In the genomic region with DNA sequence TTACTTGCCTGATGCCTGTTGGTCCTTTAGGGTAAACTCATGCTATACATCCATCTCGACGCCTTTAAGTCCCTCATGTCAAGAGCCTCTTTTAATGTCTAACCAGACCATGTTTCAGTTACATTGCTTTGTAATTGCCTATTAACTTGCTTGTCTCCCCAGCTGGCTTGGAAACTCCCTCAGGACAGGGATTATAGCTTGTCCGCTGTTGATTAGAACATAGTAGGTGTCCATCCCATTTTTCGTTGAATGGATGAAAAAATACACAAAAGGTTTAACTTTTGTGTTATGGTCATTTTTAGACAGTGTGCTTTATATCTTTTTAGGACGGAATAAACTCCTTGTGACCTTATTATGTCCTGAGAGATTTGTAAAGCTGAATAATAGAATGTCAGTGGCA, we compare ENCODE assay signal across 26 mouse cellular contexts. TPM values are rescaled to one million over a fixed set of nuclear protein-coding genes. Genes with fewer than 3 reads are reported as not detected.
A peak's percentile ranks its signal among the peaks of the same experiment; 100 is the strongest.
DNase-seq lines count a peak whose midpoint lies in the region; ATAC-seq and TF ChIP-seq lines count a peak whose summit lies in the region.
"Had no signal": no experiment of that assay in that cellular context is flagged by ENCODE, and none has a peak within 500 bp of the region (broad histone marks: within the 10 kb centered on the region; RNA-seq: fewer than 3 reads in every experiment).

No protein-coding gene starts in this region.

- no peak for TF ChIP-seq CTCF in brain, embryonic 14.5 days (IDR thresholded peaks at IDR 0.05; ENCODE audit: borderline replicate concordance, extremely low read depth, insufficient read depth, insufficient read length)

- H3K9me3 ChIP-seq in midbrain, embryonic 14.5 days (ENCODE audit: control insufficient read depth, low read length) = no peaks in the 10 kb centered on the region
- H3K9me3 ChIP-seq in midbrain, embryonic 10.5 days (replicated peaks) = no peaks in the 10 kb centered on the region
- H3K9me3 ChIP-seq: embryonic facial prominence, embryonic 13.5 days; embryonic facial prominence, embryonic 15.5 days; forebrain, embryonic 10.5 days; forebrain, embryonic 12.5 days; G1E had no signal

- DNase-seq in heart, adult 11 months = peak; percentile 51
- DNase-seq in heart, postnatal 25 days (ENCODE audit: low spot score) = no peak
- DNase-seq in midbrain, embryonic 14.5 days = peak; percentile 28
- DNase-seq in midbrain, embryonic 10.5 days (ENCODE audit: low spot score) = no peak
- DNase-seq in brain, embryonic 14.5 days (ENCODE audit: low read depth) = peak; percentile 52
- DNase-seq: adrenal gland, adult 8-10 months; adrenal gland, postnatal 14 days; adrenal gland, postnatal 36 days; B cell, adult 2 months; cerebellum, adult 11 months; cerebellum, adult 18-20 months; cerebellum, adult 8-10 months; cerebellum, adult 9-11 months; cerebellum, postnatal 36 days; embryo, embryonic 11 days had no signal

- H3K4me3 ChIP-seq in midbrain, embryonic 14.5 days (replicated peaks; ENCODE audit: low read depth, low read length) = no peak overlapping the region
- no peak overlapping the region for H3K4me3 ChIP-seq in midbrain, embryonic 10.5 days
- H3K4me3 ChIP-seq: embryonic facial prominence, embryonic 13.5 days; embryonic facial prominence, embryonic 15.5 days; erythroblast, embryonic 14.5 days; forebrain, embryonic 10.5 days; forebrain, embryonic 12.5 days had no signal

- no peak for ATAC-seq in midbrain, embryonic 14.5 days (ENCODE audit: low FRiP score, low TSS enrichment)
- ATAC-seq: activated CD4-positive, CD25-positive, alpha-beta regulatory T cell, adult 4 months; CD4-positive, CD25-positive, alpha-beta regulatory T cell, adult 4 months; forebrain, embryonic 14.5 days; Patski had no signal

- WGBS in midbrain, embryonic 14.5 days = 27% methylated on average over 5 of the region's 5 CpGs
- WGBS in midbrain, embryonic 10.5 days = 91% methylated on average over 5 of the region's 5 CpGs

- no peak overlapping the region for H3K4me2 ChIP-seq in midbrain, embryonic 14.5 days (ENCODE audit: low read length)
- H3K4me2 ChIP-seq: embryonic facial prominence, embryonic 13.5 days; embryonic facial prominence, embryonic 15.5 days; forebrain, embryonic 12.5 days had no signal

- no peak overlapping the region for H3K27ac ChIP-seq in midbrain, embryonic 14.5 days (replicated peaks; ENCODE audit: low read depth, low read length)
- H3K27ac ChIP-seq in midbrain, embryonic 10.5 days (replicated peaks) = no peak overlapping the region
- H3K27ac ChIP-seq: embryonic facial prominence, embryonic 13.5 days; embryonic facial prominence, embryonic 15.5 days; forebrain, embryonic 10.5 days had no signal

- H3K4me1 ChIP-seq in midbrain, embryonic 14.5 days (ENCODE audit: control insufficient read depth, insufficient read depth, low read length) = no peaks in the 10 kb centered on the region
- no peaks in the 10 kb centered on the region for H3K4me1 ChIP-seq in midbrain, embryonic 10.5 days
- H3K4me1 ChIP-seq: embryonic facial prominence, embryonic 13.5 days; embryonic facial prominence, embryonic 15.5 days; forebrain, embryonic 10.5 days; forebrain, embryonic 12.5 days had no signal

- H3K9ac ChIP-seq in midbrain, embryonic 14.5 days (replicated peaks; ENCODE audit: low read length) = no peak overlapping the region
- H3K9ac ChIP-seq: embryonic facial prominence, embryonic 13.5 days; embryonic facial prominence, embryonic 15.5 days; forebrain, embryonic 12.5 days had no signal

- H3K27me3 ChIP-seq in midbrain, embryonic 14.5 days (ENCODE audit: control insufficient read depth, insufficient read depth, low read length) = no peaks in the 10 kb centered on the region
- no peaks in the 10 kb centered on the region for H3K27me3 ChIP-seq in midbrain, embryonic 10.5 days (ENCODE audit: low read depth, poor library complexity, severe bottlenecking)
- H3K27me3 ChIP-seq: CH12.LX; embryonic facial prominence, embryonic 13.5 days; embryonic facial prominence, embryonic 15.5 days; forebrain, embryonic 12.5 days; Patski had no signal

- intact Hi-C loops in heart, postnatal 25 days (cut with DNase I) = no loop called here

- no peak for TF ChIP-seq POLR2A in brain, embryonic 14.5 days (IDR thresholded peaks at IDR 0.05; ENCODE audit: borderline replicate concordance, extremely low read depth, insufficient read depth, insufficient read length, poor library complexity, severe bottlenecking)

- no peaks in the 10 kb centered on the region for H3K36me3 ChIP-seq in midbrain, embryonic 14.5 days (ENCODE audit: control insufficient read depth, insufficient read depth, low read length)
- no peaks in the 10 kb centered on the region for H3K36me3 ChIP-seq in midbrain, embryonic 10.5 days
- H3K36me3 ChIP-seq: embryonic facial prominence, embryonic 13.5 days; embryonic facial prominence, embryonic 15.5 days; forebrain, embryonic 10.5 days; forebrain, embryonic 12.5 days; G1E had no signal

RNA-seq across cellular contexts. Expression of gene Magi3, which starts 40.0 kb away (rescaled TPM):
- 10 to 100 TPM; 34.3 to 35.6 TPM for total RNA-seq in heart, postnatal 25 days (2021)
- polyA plus RNA-seq in midbrain, embryonic 14.5 days (2014; fragmentation: Nextera tagmentation; extraction: Ambion mirVana) = 6.4 and 7.4 TPM in 2 replicates
- 4.2 and 5.0 TPM in 2 replicates for polyA plus RNA-seq in midbrain, embryonic 10.5 days (2016; fragmentation: Nextera tagmentation; extraction: Ambion mirVana)
- polyA plus RNA-seq in brain, embryonic 14.5 days (2012; rRNA removed) = 10.7 and 13.5 TPM in 2 replicates
- polyA plus RNA-seq: G1E had no signal

Comparison
In these comparisons a context has a peak if more than half of its experiments do, and no peak if none do; other contexts are left out.
1. DNase-seq: peak in heart, adult 11 months (single experiment), midbrain, embryonic 14.5 days (single experiment) and brain, embryonic 14.5 days (single experiment); none in heart, postnatal 25 days (single experiment) and midbrain, embryonic 10.5 days (single experiment).